Mouse (Mus musculus): ENCODE results near the gene Pdgfd. TPM values are rescaled to one million over a fixed set of nuclear protein-coding genes. Genes with fewer than 3 reads are reported as not detected.

Gene Pdgfd
- polyA plus RNA-seq, 1 experiment from 2014 or later = 6.7 TPM

DNA sequence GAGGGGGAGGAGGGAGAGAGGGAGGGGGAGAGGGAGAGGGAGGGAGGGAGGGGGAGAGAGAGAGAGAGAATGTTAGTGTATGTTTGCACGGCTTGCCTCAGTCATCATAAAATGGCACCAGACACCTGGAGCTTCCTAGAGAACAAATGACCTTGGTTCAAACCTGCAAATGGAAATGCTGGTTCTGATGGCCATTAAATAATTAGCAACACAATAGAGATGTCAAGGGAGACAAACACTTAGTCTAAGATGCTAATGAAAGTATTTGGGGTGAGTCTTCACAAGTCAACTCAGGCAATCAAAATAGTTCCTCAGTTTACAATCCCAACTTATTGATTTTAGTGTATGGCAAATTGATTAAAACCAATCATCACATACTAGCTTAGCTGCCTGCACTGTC is 198.2 kb downstream of the Pdgfd start:
- no peak for ATAC-seq (ENCODE audit: borderline replicate concordance, extremely low read depth, low FRiP score, low TSS enrichment)
- no peak overlapping the region for H3K27ac ChIP-seq
- 67% methylated on average over 1 of the region's 1 CpGs for WGBS

DNA sequence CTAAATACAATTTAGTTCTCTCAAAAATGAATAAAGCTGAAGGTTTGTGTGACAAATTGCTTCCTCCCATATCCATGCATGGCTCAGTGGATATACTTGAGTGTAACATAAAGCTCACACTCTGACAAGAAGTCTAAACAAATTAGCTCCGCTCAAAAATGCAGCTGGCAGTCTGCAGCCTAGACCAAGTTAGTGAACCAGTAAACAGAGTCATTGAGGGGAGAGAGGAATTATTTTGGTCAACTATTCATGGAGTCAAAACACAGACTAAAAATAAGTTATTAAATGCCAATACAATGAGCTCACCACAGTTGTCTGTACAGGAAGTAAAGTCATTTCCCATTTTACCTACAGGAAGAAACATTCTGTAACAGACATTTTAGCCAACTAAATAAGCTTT is 233.4 kb downstream of the Pdgfd start:
- peak overlapping the region; percentile 33; the same call in 1 of the 2 replicates for H3K27ac ChIP-seq
- no peaks in the 10 kb centered on the region for H3K9me3 ChIP-seq
- H3K4me3 ChIP-seq = no peak overlapping the region
- no peaks in the 10 kb centered on the region for H3K27me3 ChIP-seq
- no peaks in the 10 kb centered on the region for H3K36me3 ChIP-seq
- H3K4me1 ChIP-seq = 0 out of 2 replicates have a peak, but pooled peaks cover 2% of the 10 kb centered on the region
- ATAC-seq (ENCODE audit: borderline replicate concordance, extremely low read depth, low FRiP score, low TSS enrichment) = peak; percentile 72; the same call in 1 of the 2 replicates
- H3K4me2 ChIP-seq = no peak overlapping the region
- no peak overlapping the region for H3K9ac ChIP-seq
- WGBS = 18% methylated on average over 1 of the region's 1 CpGs

More for the DNA sequence above, 198.2 kb downstream of the Pdgfd start:
- Histone ChIP-seq H3K27me3 (no peaks in the 10 kb centered on the region), H3K36me3 (no peaks in the 10 kb centered on the region), H3K4me2 (no peak overlapping the region), H3K9ac (no peak overlapping the region), H3K4me3 (no peak overlapping the region), H3K4me1 (no peaks in the 10 kb centered on the region), H3K9me3 (no peaks in the 10 kb centered on the region)

DNA sequence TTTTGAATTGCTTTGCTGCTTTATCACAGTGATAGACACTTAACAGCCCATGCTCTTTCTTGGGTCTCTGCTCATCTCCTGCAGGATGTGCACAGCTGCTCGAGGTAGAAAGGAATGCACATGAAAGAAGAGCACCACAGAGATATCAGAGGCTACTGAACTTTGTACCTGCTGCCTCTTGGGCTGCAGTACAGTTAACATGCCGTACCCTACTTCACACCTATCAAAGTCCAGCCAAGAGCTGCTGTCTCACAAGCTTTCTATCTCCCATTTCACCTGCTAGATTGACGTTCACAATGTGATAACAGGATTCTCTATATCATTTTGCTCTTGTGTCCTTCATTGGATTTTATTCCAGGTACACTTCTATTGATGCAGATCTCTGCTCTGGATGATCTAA is 238.2 kb downstream of the Pdgfd start:
- Histone ChIP-seq H3K36me3 (no peaks in the 10 kb centered on the region), H3K27ac (no peak overlapping the region), H3K9ac (no peak overlapping the region), H3K4me3 (no peak overlapping the region), H3K9me3 (no peaks in the 10 kb centered on the region), H3K27me3 (no peaks in the 10 kb centered on the region), H3K4me1 (no peaks in the 10 kb centered on the region), H3K4me2 (no peak overlapping the region)
- no peak for ATAC-seq (ENCODE audit: borderline replicate concordance, extremely low read depth, low FRiP score, low TSS enrichment)
- WGBS = 61% methylated on average over 3 of the region's 3 CpGs

DNA sequence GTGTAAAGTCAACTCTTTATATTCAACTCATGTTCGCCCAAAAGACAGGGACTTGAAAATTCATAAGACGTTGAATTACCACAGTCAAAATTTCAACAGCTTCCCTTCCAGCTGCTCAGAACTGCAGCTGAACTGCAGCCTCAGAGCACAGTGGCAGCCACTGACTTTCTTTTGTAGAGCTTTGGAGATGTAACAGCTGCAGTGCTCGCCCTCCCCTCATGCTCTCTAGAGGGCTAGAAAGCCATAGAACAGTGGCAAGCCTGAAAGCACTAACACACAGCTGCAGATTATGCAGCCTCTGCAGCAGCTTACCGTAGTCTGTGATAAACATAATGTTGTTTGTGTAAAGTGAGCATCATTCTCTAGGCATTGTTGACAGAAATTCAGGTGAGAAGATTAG is 239.6 kb downstream of the Pdgfd start:
- no peak overlapping the region for H3K4me2 ChIP-seq
- no peaks in the 10 kb centered on the region for H3K9me3 ChIP-seq
- no peak for ATAC-seq (ENCODE audit: borderline replicate concordance, extremely low read depth, low FRiP score, low TSS enrichment)
- no peak overlapping the region for H3K27ac ChIP-seq
- no peaks in the 10 kb centered on the region for H3K27me3 ChIP-seq
- WGBS = 48% methylated on average over 4 of the region's 4 CpGs
- no peaks in the 10 kb centered on the region for H3K36me3 ChIP-seq
- no peaks in the 10 kb centered on the region for H3K4me1 ChIP-seq
- H3K4me3 ChIP-seq = no peak overlapping the region
- no peak overlapping the region for H3K9ac ChIP-seq

DNA sequence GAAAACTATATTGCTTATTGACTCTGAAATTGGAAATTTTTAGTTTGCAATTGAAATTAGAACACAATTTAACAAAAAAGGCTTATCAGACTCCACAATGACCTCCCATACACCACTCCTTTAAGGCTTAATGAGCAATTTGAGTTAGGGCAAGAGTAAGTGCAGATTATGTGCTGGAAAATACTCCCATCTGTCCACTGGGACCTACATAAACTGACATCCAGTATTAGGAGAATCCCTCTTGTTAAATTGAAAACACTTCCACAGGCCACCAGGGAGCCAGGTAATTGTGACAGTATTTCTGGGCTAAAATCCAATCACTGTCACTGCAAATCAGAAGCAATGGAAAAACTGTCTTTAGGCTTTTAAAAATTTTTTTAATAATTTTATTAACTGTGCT is 256.2 kb downstream of the Pdgfd start:
- no peaks in the 10 kb centered on the region for H3K9me3 ChIP-seq
- no peak for ATAC-seq (ENCODE audit: borderline replicate concordance, extremely low read depth, low FRiP score, low TSS enrichment)
- no peaks in the 10 kb centered on the region for H3K4me1 ChIP-seq
- no peak overlapping the region for H3K4me2 ChIP-seq
- no peak overlapping the region for H3K9ac ChIP-seq
- H3K27ac ChIP-seq = no peak overlapping the region
- H3K36me3 ChIP-seq = no peaks in the 10 kb centered on the region
- H3K4me3 ChIP-seq = no peak overlapping the region
- H3K27me3 ChIP-seq = no peaks in the 10 kb centered on the region

Other genes with a start within 250 kb of the Pdgfd start
- 0.03 and 0.06 TPM in 2 replicates for gene Ddi1, start 101.3 kb downstream of the Pdgfd start, polyA plus RNA-seq (2015; fragmentation: Nextera tagmentation; extraction: Ambion mirVana)

Measured in lung, embryonic 15.5 days (tissue).